Mouse (Mus musculus) forebrain, embryonic 11.5 days (tissue): ENCODE measurements around the gene Aldoc. TPM values are rescaled to one million over a fixed set of nuclear protein-coding genes. Genes with fewer than 3 reads are reported as not detected.

Source experiments
- ATAC-seq: fragments of 200-750 bp; cut with Nextera tagmentation; replicated peaks from 2 replicates; pipeline ENCODE4 v1.8.0; 2017; ENCODE audit warnings: moderate TSS enrichment; ENCODE audit not compliant: low FRiP score
- DNase-seq: peaks from one replicate; pipeline ENCODE4 v3.0.0-alpha.2; 2017; ENCODE audit warnings: low spot score
- H3K27ac ChIP-seq: fragments of 300-500 bp; sonication (generic); 2 replicates; pipeline ENCODE4 v1.5.1; 2014; ENCODE audit warnings: low read depth, low read length
- H3K27me3 ChIP-seq: fragments of 300-500 bp; sonication (generic); 2 replicates; pipeline ENCODE4 v1.6.1; 2014; ENCODE audit warnings: mild to moderate bottlenecking, low read length, mixed read lengths; ENCODE audit not compliant: control insufficient read depth, insufficient read depth
- H3K36me3 ChIP-seq: fragments of 300-500 bp; sonication (generic); 2 replicates; pipeline ENCODE4 v1.6.1; 2014; ENCODE audit warnings: mild to moderate bottlenecking, low read length, moderate library complexity, mixed read lengths; ENCODE audit not compliant: control insufficient read depth, insufficient read depth
- H3K4me1 ChIP-seq: fragments of 300-500 bp; sonication (generic); replicated peaks from 2 replicates; pipeline ENCODE4 v1.6.1; 2014; ENCODE audit warnings: low read length, mixed read lengths; ENCODE audit not compliant: control insufficient read depth, insufficient read depth
- H3K4me2 ChIP-seq: fragments of 300-500 bp; sonication (generic); 2 replicates; pipeline ENCODE4 v1.6.1; 2014; ENCODE audit warnings: low read depth, mild to moderate bottlenecking, low read length, moderate library complexity, mixed read lengths; ENCODE audit not compliant: severe bottlenecking
- H3K4me3 ChIP-seq: fragments of 300-500 bp; sonication (generic); 2 replicates; pipeline ENCODE4 v1.5.1; 2014; ENCODE audit warnings: low read depth, low read length
- H3K9ac ChIP-seq: fragments of 300-500 bp; sonication (generic); 2 replicates; pipeline ENCODE4 v1.6.1; 2014; ENCODE audit warnings: low read length
- H3K9me3 ChIP-seq: fragments of 300-500 bp; sonication (generic); 2 replicates; pipeline ENCODE4 v1.6.1; 2016; ENCODE audit warnings: low read length, mixed read lengths; ENCODE audit not compliant: control insufficient read depth
- WGBS: fragments of 180-500 bp; shearing (Covaris S2); extraction: QIAGEN DNeasy Blood & Tissue Kit; methylation state at CpG from one replicate; pipeline ENCODE4 v1.1.7; 2014; 5-methylcytosine and 5-hydroxymethylcytosine counted together
- polyA plus RNA-seq: library from polyadenylated mRNA; unstranded; fragments of >200 nt; fragmentation: Nextera tagmentation; extraction: Ambion mirVana; gene quantifications from 2 replicates; pipeline ENCODE4 v1.2.1, GENCODE M21; 2014

The Aldoc gene
- polyA plus RNA-seq, 1 experiment from 2014 or later, result 3.3 TPM

- no peak for ATAC-seq
- Histone ChIP-seq H3K4me2 (no peak overlapping the region), H3K27ac (no peak overlapping the region), H3K4me1 (no peaks in the 10 kb centered on the region), H3K9me3 (no peaks in the 10 kb centered on the region), H3K27me3 (no peaks in the 10 kb centered on the region), H3K9ac (no peak overlapping the region), H3K36me3 (no peaks in the 10 kb centered on the region), H3K4me3 (no peak overlapping the region)
- 78% methylated on average over 13 of the region's 13 CpGs for WGBS
- no peak for DNase-seq
These were observed 40.7 kb downstream of the Aldoc start for GRCm38 (mm10) chr11:78363309-78364007.

GRCm38 (mm10) chr11:78364103-78364502 is 41.3 kb downstream of the Aldoc start:
- no peaks in the 10 kb centered on the region for H3K36me3 ChIP-seq
- DNase-seq (no peak), ATAC-seq (no peak)
- H3K27me3 ChIP-seq, result no peaks in the 10 kb centered on the region
- H3K27ac ChIP-seq, result no peak overlapping the region
- H3K4me3 ChIP-seq, result no peak overlapping the region
- WGBS, result 66% methylated on average over 8 of the region's 8 CpGs
- H3K9ac ChIP-seq, result no peak overlapping the region
- no peak overlapping the region for H3K4me2 ChIP-seq
- H3K9me3 ChIP-seq, result no peaks in the 10 kb centered on the region
- no peaks in the 10 kb centered on the region for H3K4me1 ChIP-seq

GRCm38 (mm10) chr11:78367456-78368225 is 44.9 kb downstream of the Aldoc start:
- Histone ChIP-seq H3K27me3 (no peaks in the 10 kb centered on the region), H3K4me3 (no peak overlapping the region), H3K36me3 (no peaks in the 10 kb centered on the region), H3K9me3 (no peaks in the 10 kb centered on the region), H3K4me1 (no peaks in the 10 kb centered on the region), H3K9ac (no peak overlapping the region), H3K27ac (no peak overlapping the region), H3K4me2 (no peak overlapping the region)
- WGBS, result 92% methylated on average over 15 of the region's 15 CpGs
- DNase-seq (no peak), ATAC-seq (no peak)

GRCm38 (mm10) chr11:78370389-78370788 is 47.6 kb downstream of the Aldoc start:
- H3K27ac ChIP-seq, result no peak overlapping the region
- H3K9ac ChIP-seq, result no peak overlapping the region
- no peak overlapping the region for H3K4me2 ChIP-seq
- ATAC-seq, result no peak
- no peaks in the 10 kb centered on the region for H3K9me3 ChIP-seq
- H3K4me3 ChIP-seq, result no peak overlapping the region
- WGBS, result 58% methylated on average over 1 of the region's 1 CpGs
- no peaks in the 10 kb centered on the region for H3K27me3 ChIP-seq
- H3K36me3 ChIP-seq, result no peaks in the 10 kb centered on the region
- H3K4me1 ChIP-seq, result no peaks in the 10 kb centered on the region
- DNase-seq, result peak; percentile 40

GRCm38 (mm10) chr11:78371711-78372110 is 48.9 kb downstream of the Aldoc start:
- ATAC-seq (no peak), DNase-seq (no peak)
- 88% methylated on average over 11 of the region's 11 CpGs for WGBS
- Histone ChIP-seq H3K4me1 (no peaks in the 10 kb centered on the region), H3K4me3 (no peak overlapping the region), H3K9ac (no peak overlapping the region), H3K27me3 (no peaks in the 10 kb centered on the region), H3K36me3 (no peaks in the 10 kb centered on the region), H3K27ac (no peak overlapping the region), H3K4me2 (no peak overlapping the region), H3K9me3 (no peaks in the 10 kb centered on the region)

GRCm38 (mm10) chr11:78372166-78372565 is 49.4 kb downstream of the Aldoc start:
- Histone ChIP-seq H3K9me3 (no peaks in the 10 kb centered on the region), H3K4me3 (no peak overlapping the region), H3K4me1 (no peaks in the 10 kb centered on the region), H3K9ac (no peak overlapping the region), H3K27ac (no peak overlapping the region), H3K27me3 (no peaks in the 10 kb centered on the region), H3K36me3 (no peaks in the 10 kb centered on the region), H3K4me2 (no peak overlapping the region)
- WGBS, result 87% methylated on average over 3 of the region's 3 CpGs
- no peak for ATAC-seq
- no peak for DNase-seq

- no peaks in the 10 kb centered on the region for H3K36me3 ChIP-seq
- H3K9ac ChIP-seq, result no peak overlapping the region
- no peak for ATAC-seq
- H3K9me3 ChIP-seq, result no peaks in the 10 kb centered on the region
- no peak overlapping the region for H3K4me2 ChIP-seq
- peak; percentile 41 for DNase-seq
- H3K27me3 ChIP-seq, result no peaks in the 10 kb centered on the region
- H3K27ac ChIP-seq, result no peak overlapping the region
- H3K4me1 ChIP-seq, result no peaks in the 10 kb centered on the region
- H3K4me3 ChIP-seq, result no peak overlapping the region
- WGBS, result 67% methylated on average over 7 of the region's 7 CpGs
These were observed 49.8 kb downstream of the Aldoc start for GRCm38 (mm10) chr11:78372610-78373009.

GRCm38 (mm10) chr11:78374147-78374546 is 51.4 kb downstream of the Aldoc start:
- H3K27me3 ChIP-seq, result no peaks in the 10 kb centered on the region
- 91% methylated on average over 8 of the region's 8 CpGs for WGBS
- no peak for ATAC-seq
- H3K4me1 ChIP-seq, result no peaks in the 10 kb centered on the region
- no peak overlapping the region for H3K4me3 ChIP-seq
- no peaks in the 10 kb centered on the region for H3K9me3 ChIP-seq
- DNase-seq, result no peak
- no peak overlapping the region for H3K9ac ChIP-seq
- H3K36me3 ChIP-seq, result no peaks in the 10 kb centered on the region
- H3K27ac ChIP-seq, result no peak overlapping the region
- H3K4me2 ChIP-seq, result no peak overlapping the region
